15 mouse cellular contexts compared by ENCODE assay signal in genomic region chr7:130954177-130954601, GRCm38 (mm10). TPM values are rescaled to one million over a fixed set of nuclear protein-coding genes. Genes with fewer than 3 reads are reported as not detected.
DNase-seq lines count a peak whose midpoint lies in the region; ATAC-seq lines count a peak whose summit lies in the region.
"Had no signal": no experiment of that assay in that cellular context is flagged by ENCODE, and none has a peak within 500 bp of the region (broad histone marks: within the 10 kb centered on the region; RNA-seq: fewer than 3 reads in every experiment).

No protein-coding gene starts in this region.

- 86% methylated on average over 10 of the region's 10 CpGs for WGBS in forebrain, embryonic 15.5 days
- WGBS in forebrain, embryonic 10.5 days = 90% methylated on average over 10 of the region's 10 CpGs
- WGBS in midbrain, embryonic 14.5 days = 92% methylated on average over 10 of the region's 10 CpGs
- WGBS in heart, embryonic 12.5 days = 85% methylated on average over 10 of the region's 10 CpGs

- no peaks in the 10 kb centered on the region for H3K36me3 ChIP-seq in forebrain, embryonic 15.5 days
- H3K36me3 ChIP-seq in forebrain, embryonic 10.5 days (replicated peaks) = no peaks in the 10 kb centered on the region
- H3K36me3 ChIP-seq in midbrain, embryonic 14.5 days (ENCODE audit: control insufficient read depth, insufficient read depth, low read length) = no peaks in the 10 kb centered on the region
- peaks cover 3% of the 10 kb centered on the region; the same call in 1 of the 2 replicates for H3K36me3 ChIP-seq in heart, embryonic 12.5 days
- H3K36me3 ChIP-seq: heart, embryonic 13.5 days; hindbrain, embryonic 10.5 days; stomach, embryonic 15.5 days had no signal

- no peak for ATAC-seq in forebrain, embryonic 15.5 days (replicated peaks)
- no peak for ATAC-seq in midbrain, embryonic 14.5 days (ENCODE audit: low FRiP score, low TSS enrichment)
- no peak for ATAC-seq in heart, embryonic 12.5 days (ENCODE audit: insufficient number of reproducible peaks, low FRiP score)
- ATAC-seq: inflammation-experienced regulatory T-cells, adult 6 months had no signal

- peaks cover 3% of the 10 kb centered on the region; the same call in 1 of the 2 replicates for H3K4me1 ChIP-seq in forebrain, embryonic 15.5 days
- H3K4me1 ChIP-seq in forebrain, embryonic 10.5 days = peaks cover 13% of the 10 kb centered on the region
- H3K4me1 ChIP-seq in midbrain, embryonic 14.5 days (ENCODE audit: control insufficient read depth, insufficient read depth, low read length) = no peaks in the 10 kb centered on the region
- peaks cover 28% of the 10 kb centered on the region for H3K4me1 ChIP-seq in heart, embryonic 12.5 days (replicated peaks)

- DNase-seq in forebrain, embryonic 10.5 days (ENCODE audit: extremely low spot score, low spot score) = no peak
- peak; percentile 53 to 59 for DNase-seq in cerebellum, adult 18-20 months
- DNase-seq in cerebellum, postnatal 14 days = peak; percentile 63 to 73
- peak; percentile 53 to 55 for DNase-seq in layer of hippocampus, postnatal 10 days (ENCODE audit: low spot score in 2 of 2)
- no peak for DNase-seq in midbrain, embryonic 14.5 days
- DNase-seq: lung, postnatal 14 days; spleen, adult 18-20 months; thymus, postnatal 4 days had no signal

- H3K4me2 ChIP-seq in forebrain, embryonic 15.5 days (replicated peaks) = no peak overlapping the region
- no peak overlapping the region for H3K4me2 ChIP-seq in midbrain, embryonic 14.5 days (ENCODE audit: low read length)
- no peak overlapping the region for H3K4me2 ChIP-seq in heart, embryonic 12.5 days
- H3K4me2 ChIP-seq: heart, embryonic 13.5 days; stomach, embryonic 15.5 days had no signal

- H3K4me3 ChIP-seq in forebrain, embryonic 15.5 days = no peak overlapping the region
- no peak overlapping the region for H3K4me3 ChIP-seq in forebrain, embryonic 10.5 days
- no peak overlapping the region for H3K4me3 ChIP-seq in midbrain, embryonic 14.5 days (replicated peaks; ENCODE audit: low read depth, low read length)
- no peak overlapping the region for H3K4me3 ChIP-seq in heart, embryonic 12.5 days
- H3K4me3 ChIP-seq: heart, embryonic 13.5 days; hindbrain, embryonic 10.5 days; stomach, embryonic 15.5 days had no signal

- H3K9ac ChIP-seq in forebrain, embryonic 15.5 days (replicated peaks) = no peak overlapping the region
- H3K9ac ChIP-seq in midbrain, embryonic 14.5 days (replicated peaks; ENCODE audit: low read length) = no peak overlapping the region
- H3K9ac ChIP-seq in heart, embryonic 12.5 days = no peak overlapping the region
- H3K9ac ChIP-seq: heart, embryonic 13.5 days; stomach, embryonic 15.5 days had no signal

- no peaks in the 10 kb centered on the region for H3K27me3 ChIP-seq in forebrain, embryonic 15.5 days
- no peaks in the 10 kb centered on the region for H3K27me3 ChIP-seq in forebrain, embryonic 10.5 days (ENCODE audit: poor library complexity, severe bottlenecking)
- H3K27me3 ChIP-seq in midbrain, embryonic 14.5 days (ENCODE audit: control insufficient read depth, insufficient read depth, low read length) = no peaks in the 10 kb centered on the region
- no peaks in the 10 kb centered on the region for H3K27me3 ChIP-seq in heart, embryonic 12.5 days (replicated peaks)
- H3K27me3 ChIP-seq: heart, embryonic 13.5 days; stomach, embryonic 15.5 days had no signal

- H3K9me3 ChIP-seq in forebrain, embryonic 15.5 days = 0 out of 2 replicates have a peak, but pooled peaks cover 4% of the 10 kb centered on the region
- no peaks in the 10 kb centered on the region for H3K9me3 ChIP-seq in forebrain, embryonic 10.5 days
- H3K9me3 ChIP-seq in midbrain, embryonic 14.5 days (ENCODE audit: control insufficient read depth, low read length) = no peaks in the 10 kb centered on the region
- H3K9me3 ChIP-seq in heart, embryonic 12.5 days (replicated peaks) = no peaks in the 10 kb centered on the region
- H3K9me3 ChIP-seq: hindbrain, embryonic 10.5 days; stomach, embryonic 15.5 days had no signal

- peak overlapping the region; percentile 35; the same call in 1 of the 2 replicates for H3K27ac ChIP-seq in forebrain, embryonic 15.5 days (replicated peaks)
- no peak overlapping the region for H3K27ac ChIP-seq in forebrain, embryonic 10.5 days
- H3K27ac ChIP-seq in midbrain, embryonic 14.5 days (replicated peaks; ENCODE audit: low read depth, low read length) = no peak overlapping the region
- H3K27ac ChIP-seq in heart, embryonic 12.5 days (ENCODE audit: poor library complexity, severe bottlenecking) = no peak overlapping the region
- H3K27ac ChIP-seq: heart, embryonic 13.5 days; hindbrain, embryonic 10.5 days; stomach, embryonic 15.5 days had no signal

RNA-seq across cellular contexts. Expression of gene Htra1, which starts 18.3 kb away (rescaled TPM):
- 23.6 and 23.8 TPM in 2 replicates for polyA plus RNA-seq in forebrain, embryonic 15.5 days (2015; fragmentation: Nextera tagmentation; extraction: Ambion mirVana)
- 1.4 and 2.1 TPM in 2 replicates for polyA plus RNA-seq in forebrain, embryonic 10.5 days (2016; fragmentation: Nextera tagmentation; extraction: Ambion mirVana)
- 100 to 1,000 TPM; 228 to 241 TPM for total RNA-seq in layer of hippocampus, postnatal 10 days (2021)
- polyA plus RNA-seq in midbrain, embryonic 14.5 days (2014; fragmentation: Nextera tagmentation; extraction: Ambion mirVana) = 6.9 and 12.7 TPM in 2 replicates
- polyA plus RNA-seq in heart, embryonic 12.5 days (2016; fragmentation: Nextera tagmentation; extraction: Ambion mirVana) = 72.8 and 75.2 TPM in 2 replicates
- total RNA-seq: neutrophil, adult 5-6 weeks had no signal
- polyA plus RNA-seq: inflammation-experienced regulatory T-cells, adult 6 months had no signal

Comparison
In these comparisons a context has a peak if more than half of its experiments do, and no peak if none do; other contexts are left out.
1. DNase-seq: peak in cerebellum, adult 18-20 months (2 of 2), cerebellum, postnatal 14 days (2 of 2) and layer of hippocampus, postnatal 10 days (2 of 2); none in forebrain, embryonic 10.5 days (single experiment) and midbrain, embryonic 14.5 days (single experiment).